Mouse (Mus musculus): Measurements from ENCODE around the gene Tprn.

- TF ChIP-seq POLR2A (IDR thresholded peaks at IDR 0.05; ENCODE audit: borderline replicate concordance, insufficient read depth, low read length) (no peak), CTCF (IDR thresholded peaks at IDR 0.05; ENCODE audit: borderline replicate concordance, insufficient read depth, low read depth, low read length) (no peak)
Observed at GRCm38 (mm10) chr2:25310969-25311368, 48.6 kb downstream of the Tprn start.

Measured in cerebellum, adult 2 months (tissue).